In the genomic region with DNA sequence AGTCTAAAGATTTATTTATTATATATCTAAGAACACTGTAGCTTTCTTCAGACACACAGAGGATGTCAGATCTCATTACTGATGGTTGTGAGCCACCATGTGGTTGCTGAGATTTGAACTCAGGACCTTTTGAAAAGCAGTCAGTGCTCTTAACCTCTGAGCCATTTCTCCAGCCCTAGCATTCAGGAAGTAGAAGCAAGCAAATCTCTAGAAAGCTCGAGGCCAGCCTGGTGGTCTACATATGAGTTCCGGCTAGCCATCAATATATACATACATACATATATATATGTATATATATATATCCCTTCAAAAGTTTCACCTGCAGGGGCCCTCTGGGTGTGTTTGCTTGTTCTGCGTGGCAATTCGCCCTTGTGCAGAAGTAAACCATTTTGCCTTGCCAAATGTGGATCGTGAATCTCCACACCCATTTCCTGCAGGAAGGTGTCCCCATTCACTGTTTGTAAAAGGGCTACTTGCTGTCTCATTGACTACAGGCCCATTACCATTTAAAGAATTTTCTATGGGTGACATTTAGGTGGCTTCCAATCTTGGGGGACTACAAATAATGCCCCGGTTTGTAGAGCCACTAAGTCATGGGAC, we compare ENCODE assay signal across 9 mouse cellular contexts. TPM values are rescaled to one million over a fixed set of nuclear protein-coding genes. Genes with fewer than 3 reads are reported as not detected.
DNase-seq lines count a peak whose midpoint lies in the region; ATAC-seq and TF ChIP-seq lines count a peak whose summit lies in the region.
"Had no signal": no experiment of that assay in that cellular context is flagged by ENCODE, and none has a peak within 500 bp of the region (broad histone marks: within the 10 kb centered on the region; RNA-seq: fewer than 3 reads in every experiment).

No protein-coding gene starts in this region.

- peaks cover 10% of the 10 kb centered on the region; the same call in 1 of the 2 replicates for H3K36me3 ChIP-seq in limb, embryonic 12.5 days
- H3K36me3 ChIP-seq in myocyte (ENCODE audit: control insufficient read depth, insufficient read depth): no peaks in the 10 kb centered on the region
- H3K36me3 ChIP-seq: heart, embryonic 10.5 days had no signal

- H3K27ac ChIP-seq in gastrocnemius, adult 2 months: peak overlapping the region; percentile 92
- H3K27ac ChIP-seq in limb, embryonic 12.5 days: peak overlapping the region; percentile 93; the same call in 1 of the 2 replicates

- peaks cover 20% of the 10 kb centered on the region for H3K4me1 ChIP-seq in lung, adult 2 months (ENCODE audit: control insufficient read depth, insufficient read depth, low read length)
- peaks cover 29% of the 10 kb centered on the region for H3K4me1 ChIP-seq in limb, embryonic 12.5 days (replicated peaks)

- ATAC-seq in limb, embryonic 12.5 days (ENCODE audit: insufficient number of reproducible peaks, insufficient read depth, low FRiP score, low TSS enrichment, low read depth): no peak

- H3K4me2 ChIP-seq in limb, embryonic 12.5 days: peak overlapping the region; percentile 91; the same call in 1 of the 2 replicates
- peak overlapping the region; percentile 98 for H3K4me2 ChIP-seq in myocyte (ENCODE audit: low read depth)

- DNase-seq in gastrocnemius, adult 2 months: no peak
- no peak for DNase-seq in gastrocnemius, adult 18-20 months (ENCODE audit: low spot score)
- peak; percentile 43 for DNase-seq in lung, postnatal 25 days (ENCODE audit: low spot score)
- no peak for DNase-seq in lung, adult 2 months
- DNase-seq in layer of hippocampus, postnatal 14 days (ENCODE audit: low spot score in 2 of 2): no peak
- no peak for DNase-seq in kidney, adult 9 months

- H3K9ac ChIP-seq in limb, embryonic 12.5 days (replicated peaks): no peak overlapping the region

- no peak for TF ChIP-seq POLR2A in lung, adult 2 months (IDR thresholded peaks at IDR 0.05; ENCODE audit: borderline replicate concordance, extremely low read depth, low read depth, low read length)
- no peak for TF ChIP-seq POLR2A in myocyte (IDR thresholded peaks at IDR 0.05; ENCODE audit: insufficient read length, low read depth)

- no peak overlapping the region for H3K4me3 ChIP-seq in gastrocnemius, adult 2 months
- no peak overlapping the region for H3K4me3 ChIP-seq in lung, adult 2 months (replicated peaks; ENCODE audit: extremely low read depth, low read depth, low read length)
- H3K4me3 ChIP-seq in limb, embryonic 12.5 days (replicated peaks): peak overlapping the region; percentile 81; the same call in 1 of the 2 replicates
- H3K4me3 ChIP-seq in myocyte: peak overlapping the region; percentile 66

- no peaks in the 10 kb centered on the region for H3K79me2 ChIP-seq in myocyte (ENCODE audit: control insufficient read depth, insufficient read depth)

- no peak for TF ChIP-seq CTCF in gastrocnemius, adult 2 months (IDR thresholded peaks at IDR 0.05)
- TF ChIP-seq CTCF in lung, adult 2 months (IDR thresholded peaks at IDR 0.05; ENCODE audit: insufficient read depth, low read length): no peak

- H3ac ChIP-seq in myocyte (ENCODE audit: control insufficient read depth, insufficient read length): no peak overlapping the region

- H3K9me3 ChIP-seq in limb, embryonic 12.5 days: no peaks in the 10 kb centered on the region
- H3K9me3 ChIP-seq: heart, embryonic 10.5 days had no signal

- H3K27me3 ChIP-seq in limb, embryonic 12.5 days: no peaks in the 10 kb centered on the region
- no peaks in the 10 kb centered on the region for H3K27me3 ChIP-seq in myocyte (ENCODE audit: control insufficient read depth, insufficient read depth, insufficient read length)

- WGBS in lung, adult 2 months: 48% methylated on average over 6 of the region's 6 CpGs
- 87% methylated on average over 6 of the region's 6 CpGs for WGBS in limb, embryonic 12.5 days

- intact Hi-C loops in gastrocnemius, adult 2 months (cut with DNase I): no loop called here

TF ChIP-seq in myocyte, 11 proteins besides CTCF, POLR2A, EP300 and RAD21:
- no peak for TF ChIP-seq USF1 (IDR thresholded peaks at IDR 0.05; ENCODE audit: low read depth)
- no peak for TF ChIP-seq SRF (IDR thresholded peaks at IDR 0.05; ENCODE audit: control insufficient read depth, insufficient read length, low read depth)
- no peak for TF ChIP-seq MYOG (IDR thresholded peaks at IDR 0.05; ENCODE audit: control insufficient read depth in 1 of 3, insufficient read depth in 1 of 3, insufficient read length in 2 of 3, low read depth in 2 of 3)
- TF ChIP-seq TCF12 (IDR thresholded peaks at IDR 0.05; ENCODE audit: insufficient read depth, poor library complexity, severe bottlenecking): no peak
- TF ChIP-seq TCF3 (IDR thresholded peaks at IDR 0.05; ENCODE audit: insufficient read length, low read depth): no peak
- TF ChIP-seq REST (IDR thresholded peaks at IDR 0.05; ENCODE audit: insufficient read depth, insufficient read length): no peak
- TF ChIP-seq MYOD1 (IDR thresholded peaks at IDR 0.05; ENCODE audit: control insufficient read depth in 1 of 3, insufficient read length in 2 of 3, low read depth in 2 of 3): no peak
- no peak for TF ChIP-seq MAX (IDR thresholded peaks at IDR 0.05; ENCODE audit: low read depth)
- TF ChIP-seq POLR2AphosphoS2 (IDR thresholded peaks at IDR 0.05; ENCODE audit: insufficient read length, low read depth): no peak
- no peak for TF ChIP-seq CEBPB (IDR thresholded peaks at IDR 0.05; ENCODE audit: insufficient read depth, poor library complexity, severe bottlenecking)
- no peak for TF ChIP-seq E2F4 (IDR thresholded peaks at IDR 0.05; ENCODE audit: insufficient read depth)

RNA-seq across cellular contexts. Expression of a gene that starts 1.2 kb away (rescaled TPM):
- total RNA-seq in gastrocnemius, adult 2 months (2021): 100 to 1,000 TPM; 116 to 287 TPM
- total RNA-seq in gastrocnemius, adult 18-20 months (2021): 100 to 1,000 TPM; 172 to 203 TPM
- polyA plus RNA-seq in lung, adult 2 months (2012; rRNA removed): 1,209 and 1,438 TPM in 2 replicates
- 236 and 264 TPM in 2 replicates for polyA plus RNA-seq in limb, embryonic 12.5 days (2016; fragmentation: Nextera tagmentation; extraction: Ambion mirVana)
- 210 TPM for polyA plus RNA-seq in myocyte (2012; fragmentation: generic; extraction: Trizol)
- total RNA-seq in layer of hippocampus, postnatal 14 days (2021): 10 to 100 TPM; 88.3 to 96.7 TPM

RNA-seq across cellular contexts. Expression of a gene that starts 23.9 kb away (rescaled TPM):
- total RNA-seq in gastrocnemius, adult 2 months (2021): 10 to 100 TPM; 23.3 to 34.5 TPM
- 10 to 100 TPM; 26.0 to 27.8 TPM for total RNA-seq in gastrocnemius, adult 18-20 months (2021)
- 10.1 and 10.3 TPM in 2 replicates for polyA plus RNA-seq in lung, adult 2 months (2012; rRNA removed)
- 2.8 and 3.3 TPM in 2 replicates for polyA plus RNA-seq in limb, embryonic 12.5 days (2016; fragmentation: Nextera tagmentation; extraction: Ambion mirVana)
- 2.1 TPM for polyA plus RNA-seq in myocyte (2012; fragmentation: generic; extraction: Trizol)
- 1 to 10 TPM; 4.7 to 4.9 TPM for total RNA-seq in layer of hippocampus, postnatal 14 days (2021)

RNA-seq across cellular contexts. Expression of a gene that starts 49.1 kb away (rescaled TPM):
- total RNA-seq in gastrocnemius, adult 2 months (2021): 100 to 1,000 TPM; 100 to 131 TPM
- total RNA-seq in gastrocnemius, adult 18-20 months (2021): 100 to 1,000 TPM; 133 to 140 TPM
- polyA plus RNA-seq in lung, adult 2 months (2012; rRNA removed): 20.6 and 36.8 TPM in 2 replicates
- 51.8 and 58.4 TPM in 2 replicates for polyA plus RNA-seq in limb, embryonic 12.5 days (2016; fragmentation: Nextera tagmentation; extraction: Ambion mirVana)
- 100 TPM for polyA plus RNA-seq in myocyte (2012; fragmentation: generic; extraction: Trizol)
- 10 to 100 TPM; 74.8 to 78.6 TPM for total RNA-seq in layer of hippocampus, postnatal 14 days (2021)

RNA-seq across cellular contexts. Expression of a gene that starts 49.5 kb away (rescaled TPM):
- 1 to 10 TPM; 2.0 to 3.0 TPM for total RNA-seq in gastrocnemius, adult 2 months (2021)
- total RNA-seq in gastrocnemius, adult 18-20 months (2021): 1 to 10 TPM; 1.7 to 2.0 TPM
- 4.4 and 5.7 TPM in 2 replicates for polyA plus RNA-seq in lung, adult 2 months (2012; rRNA removed)
- 1.8 and 1.9 TPM in 2 replicates for polyA plus RNA-seq in limb, embryonic 12.5 days (2016; fragmentation: Nextera tagmentation; extraction: Ambion mirVana)
- polyA plus RNA-seq in myocyte (2012; fragmentation: generic; extraction: Trizol): 0.77 TPM
- total RNA-seq in layer of hippocampus, postnatal 14 days (2021): 10 to 100 TPM; 11.1 to 11.7 TPM

RNA-seq across cellular contexts. Expression of a gene that starts 49.5 kb away (rescaled TPM):
- not detected for total RNA-seq in gastrocnemius, adult 2 months (2021)
- total RNA-seq in gastrocnemius, adult 18-20 months (2021): not detected
- 0.28 TPM in 1 of 2 replicates, not detected in the other for polyA plus RNA-seq in lung, adult 2 months (2012; rRNA removed)
- polyA plus RNA-seq in limb, embryonic 12.5 days (2016; fragmentation: Nextera tagmentation; extraction: Ambion mirVana): not detected in 2 replicates
- 0.13 TPM for polyA plus RNA-seq in myocyte (2012; fragmentation: generic; extraction: Trizol)
- total RNA-seq in layer of hippocampus, postnatal 14 days (2021): not detected
- polyA plus RNA-seq: heart, embryonic 10.5 days had no signal

Comparison
In these comparisons a context has a peak if more than half of its experiments do, and no peak if none do; other contexts are left out.
1. H3K4me3 ChIP-seq: peak in limb, embryonic 12.5 days (single experiment) and myocyte (single experiment); none in gastrocnemius, adult 2 months (single experiment) and lung, adult 2 months (single experiment).
2. RNA of a gene that starts 23.9 kb away (total RNA-seq): 23.3 to 34.5 TPM in gastrocnemius, adult 2 months and 26.0 to 27.8 TPM in gastrocnemius, adult 18-20 months; 4.7 to 4.9 TPM in layer of hippocampus, postnatal 14 days; every median in the first group is over 4 times any median in the second.